Mouse (Mus musculus): ENCODE results near the gene Thrb. TPM values are rescaled to one million over a fixed set of nuclear protein-coding genes. Genes with fewer than 3 reads are reported as not detected.
"Not testable (repeated sequence)": the region's sequence is repeated elsewhere in the genome, so short reads cannot be mapped to it uniquely, and the experiment has no call there.

Gene Thrb
- polyA plus RNA-seq, 1 experiment from 2014 or later = 0.20 TPM

- Histone ChIP-seq H3K9me3 (ENCODE audit: control insufficient read depth, low read length) (no peaks in the 10 kb centered on the region), H3K4me3 (ENCODE audit: low read length) (no peak overlapping the region), H3K36me3 (ENCODE audit: control insufficient read depth, insufficient read depth, low read length) (no peaks in the 10 kb centered on the region), H3K27ac (ENCODE audit: low read depth, low read length) (no peak overlapping the region), H3K27me3 (ENCODE audit: control insufficient read depth, insufficient read depth, low read length) (no peaks in the 10 kb centered on the region), H3K4me1 (ENCODE audit: control insufficient read depth, insufficient read depth, low read length) (0 out of 2 replicates have a peak, but pooled peaks cover 3% of the 10 kb centered on the region), H3K9ac (ENCODE audit: low read depth, low read length) (no peak overlapping the region), H3K4me2 (replicated peaks; ENCODE audit: low read depth, low read length) (no peak overlapping the region)
- no peak for ATAC-seq (ENCODE audit: low FRiP score, low TSS enrichment)
- WGBS = 95% methylated on average over 2 of the region's 2 CpGs
Observed at GRCm38 (mm10) chr14:17915556-17915955, 255.5 kb downstream of the Thrb start.

GRCm38 (mm10) chr14:17916651-17917050 lies 256.6 kb downstream of the Thrb start:
- Histone ChIP-seq H3K4me3 (ENCODE audit: low read length) (no peak overlapping the region), H3K4me2 (replicated peaks; ENCODE audit: low read depth, low read length) (no peak overlapping the region), H3K36me3 (ENCODE audit: control insufficient read depth, insufficient read depth, low read length) (no peaks in the 10 kb centered on the region), H3K9me3 (ENCODE audit: control insufficient read depth, low read length) (no peaks in the 10 kb centered on the region), H3K4me1 (ENCODE audit: control insufficient read depth, insufficient read depth, low read length) (no peaks in the 10 kb centered on the region), H3K27me3 (ENCODE audit: control insufficient read depth, insufficient read depth, low read length) (no peaks in the 10 kb centered on the region), H3K27ac (ENCODE audit: low read depth, low read length) (no peak overlapping the region), H3K9ac (ENCODE audit: low read depth, low read length) (no peak overlapping the region)
- no peak for ATAC-seq (ENCODE audit: low FRiP score, low TSS enrichment)
- 70% methylated on average over 2 of the region's 2 CpGs for WGBS

GRCm38 (mm10) chr14:17917124-17917763 lies 257.2 kb downstream of the Thrb start:
- no peaks in the 10 kb centered on the region for H3K27me3 ChIP-seq (ENCODE audit: control insufficient read depth, insufficient read depth, low read length)
- ATAC-seq (ENCODE audit: low FRiP score, low TSS enrichment) = no peak
- 77% methylated on average over 3 of the region's 3 CpGs for WGBS
- no peaks in the 10 kb centered on the region for H3K9me3 ChIP-seq (ENCODE audit: control insufficient read depth, low read length)
- H3K36me3 ChIP-seq (ENCODE audit: control insufficient read depth, insufficient read depth, low read length) = no peaks in the 10 kb centered on the region
- no peaks in the 10 kb centered on the region for H3K4me1 ChIP-seq (ENCODE audit: control insufficient read depth, insufficient read depth, low read length)
- no peak overlapping the region for H3K4me2 ChIP-seq (replicated peaks; ENCODE audit: low read depth, low read length)
- no peak overlapping the region for H3K27ac ChIP-seq (ENCODE audit: low read depth, low read length)
- H3K4me3 ChIP-seq (ENCODE audit: low read length) = no peak overlapping the region
- H3K9ac ChIP-seq (ENCODE audit: low read depth, low read length) = no peak overlapping the region

- Histone ChIP-seq H3K4me3 (ENCODE audit: low read length) (no peak overlapping the region), H3K9ac (ENCODE audit: low read depth, low read length) (no peak overlapping the region), H3K4me2 (replicated peaks; ENCODE audit: low read depth, low read length) (no peak overlapping the region), H3K36me3 (ENCODE audit: control insufficient read depth, insufficient read depth, low read length) (no peaks in the 10 kb centered on the region), H3K9me3 (ENCODE audit: control insufficient read depth, low read length) (no peaks in the 10 kb centered on the region), H3K27me3 (ENCODE audit: control insufficient read depth, insufficient read depth, low read length) (no peaks in the 10 kb centered on the region), H3K4me1 (ENCODE audit: control insufficient read depth, insufficient read depth, low read length) (no peaks in the 10 kb centered on the region), H3K27ac (ENCODE audit: low read depth, low read length) (no peak overlapping the region)
- no peak for ATAC-seq (ENCODE audit: low FRiP score, low TSS enrichment)
- WGBS = 59% methylated on average over 3 of the region's 3 CpGs
Observed at GRCm38 (mm10) chr14:17917899-17918298, 257.8 kb downstream of the Thrb start.

- Histone ChIP-seq H3K36me3 (ENCODE audit: control insufficient read depth, insufficient read depth, low read length) (no peaks in the 10 kb centered on the region), H3K4me3 (ENCODE audit: low read length) (no peak overlapping the region), H3K27me3 (ENCODE audit: control insufficient read depth, insufficient read depth, low read length) (no peaks in the 10 kb centered on the region), H3K9me3 (ENCODE audit: control insufficient read depth, low read length) (no peaks in the 10 kb centered on the region), H3K27ac (ENCODE audit: low read depth, low read length) (no peak overlapping the region), H3K4me1 (ENCODE audit: control insufficient read depth, insufficient read depth, low read length) (no peaks in the 10 kb centered on the region), H3K9ac (ENCODE audit: low read depth, low read length) (no peak overlapping the region), H3K4me2 (replicated peaks; ENCODE audit: low read depth, low read length) (no peak overlapping the region)
- peak; percentile 59; the same call in 1 of the 2 replicates for ATAC-seq (ENCODE audit: low FRiP score, low TSS enrichment)
- WGBS = 49% methylated on average over 8 of the region's 8 CpGs
Observed at GRCm38 (mm10) chr14:17922807-17923704, 263.0 kb downstream of the Thrb start.

- H3K27me3 ChIP-seq (ENCODE audit: control insufficient read depth, insufficient read depth, low read length) = no peaks in the 10 kb centered on the region
- H3K27ac ChIP-seq (ENCODE audit: low read depth, low read length) = no peak overlapping the region
- no peaks in the 10 kb centered on the region for H3K36me3 ChIP-seq (ENCODE audit: control insufficient read depth, insufficient read depth, low read length)
- H3K9me3 ChIP-seq (ENCODE audit: control insufficient read depth, low read length) = no peaks in the 10 kb centered on the region
- WGBS = 35% methylated on average over 1 of the region's 1 CpGs
- H3K4me1 ChIP-seq (ENCODE audit: control insufficient read depth, insufficient read depth, low read length) = no peaks in the 10 kb centered on the region
- no peak for ATAC-seq (ENCODE audit: low FRiP score, low TSS enrichment)
- H3K9ac ChIP-seq (ENCODE audit: low read depth, low read length) = no peak overlapping the region
- H3K4me2 ChIP-seq (replicated peaks; ENCODE audit: low read depth, low read length) = no peak overlapping the region
- no peak overlapping the region for H3K4me3 ChIP-seq (ENCODE audit: low read length)
Observed at GRCm38 (mm10) chr14:17927469-17927868, 267.4 kb downstream of the Thrb start.

GRCm38 (mm10) chr14:17929585-17929984 lies 269.5 kb downstream of the Thrb start:
- no peak overlapping the region for H3K9ac ChIP-seq (ENCODE audit: low read depth, low read length)
- WGBS = 69% methylated on average over 5 of the region's 5 CpGs
- no peak overlapping the region for H3K27ac ChIP-seq (ENCODE audit: low read depth, low read length)
- H3K4me2 ChIP-seq (replicated peaks; ENCODE audit: low read depth, low read length) = no peak overlapping the region
- no peaks in the 10 kb centered on the region for H3K27me3 ChIP-seq (ENCODE audit: control insufficient read depth, insufficient read depth, low read length)
- no peaks in the 10 kb centered on the region for H3K4me1 ChIP-seq (ENCODE audit: control insufficient read depth, insufficient read depth, low read length)
- no peak for ATAC-seq (ENCODE audit: low FRiP score, low TSS enrichment)
- no peaks in the 10 kb centered on the region for H3K36me3 ChIP-seq (ENCODE audit: control insufficient read depth, insufficient read depth, low read length)
- no peaks in the 10 kb centered on the region for H3K9me3 ChIP-seq (ENCODE audit: control insufficient read depth, low read length)
- no peak overlapping the region for H3K4me3 ChIP-seq (ENCODE audit: low read length)

- WGBS = 82% methylated on average over 2 of the region's 2 CpGs
- Histone ChIP-seq H3K9ac (ENCODE audit: low read depth, low read length) (no peak overlapping the region), H3K27ac (ENCODE audit: low read depth, low read length) (no peak overlapping the region), H3K4me3 (ENCODE audit: low read length) (no peak overlapping the region), H3K9me3 (ENCODE audit: control insufficient read depth, low read length) (no peaks in the 10 kb centered on the region), H3K4me1 (ENCODE audit: control insufficient read depth, insufficient read depth, low read length) (no peaks in the 10 kb centered on the region), H3K36me3 (ENCODE audit: control insufficient read depth, insufficient read depth, low read length) (no peaks in the 10 kb centered on the region), H3K27me3 (ENCODE audit: control insufficient read depth, insufficient read depth, low read length) (no peaks in the 10 kb centered on the region), H3K4me2 (replicated peaks; ENCODE audit: low read depth, low read length) (no peak overlapping the region)
- ATAC-seq (ENCODE audit: low FRiP score, low TSS enrichment) = no peak
Observed at GRCm38 (mm10) chr14:17933475-17933874, 273.4 kb downstream of the Thrb start.

GRCm38 (mm10) chr14:17934779-17935178 lies 274.7 kb downstream of the Thrb start:
- not testable (repeated sequence) for H3K4me3 ChIP-seq (ENCODE audit: low read length); H3K9me3 ChIP-seq (ENCODE audit: control insufficient read depth, low read length); H3K9ac ChIP-seq (ENCODE audit: low read depth, low read length); ATAC-seq (ENCODE audit: low FRiP score, low TSS enrichment); H3K36me3 ChIP-seq (ENCODE audit: control insufficient read depth, insufficient read depth, low read length); H3K4me1 ChIP-seq (ENCODE audit: control insufficient read depth, insufficient read depth, low read length); H3K4me2 ChIP-seq (replicated peaks; ENCODE audit: low read depth, low read length); H3K27me3 ChIP-seq (ENCODE audit: control insufficient read depth, insufficient read depth, low read length); H3K27ac ChIP-seq (ENCODE audit: low read depth, low read length)
- 92% methylated on average over 4 of the region's 4 CpGs for WGBS
